Mouse (Mus musculus) bone marrow, adult 2 months (tissue): ENCODE measurements at regions not wholly inside any gene's neighbourhood (a gene's known extent, or its start where the extent isn't known, plus 50 kb on each side); places are given as distances from the start of the nearest gene placed in this dataset.
A peak's percentile ranks its signal among the peaks of the same experiment; 100 is the strongest.
"Not testable (repeated sequence)": the region's sequence is repeated elsewhere in the genome, so short reads cannot be mapped to it uniquely, and the experiment has no call there.

Experiments used
- H3K27ac ChIP-seq: fragments of 200-500 bp; 2 replicates; pipeline ENCODE4 v1.5.1; 2012; ENCODE audit warnings: low read depth, mild to moderate bottlenecking, control low read depth, inconsistent platforms, low read length; ENCODE audit not compliant: control insufficient read depth, poor library complexity, insufficient read depth
- H3K4me1 ChIP-seq: fragments of 200-500 bp; 2 replicates; pipeline ENCODE4 v1.6.1; 2011; ENCODE audit warnings: low read length; ENCODE audit not compliant: control insufficient read depth, insufficient read depth
- H3K4me3 ChIP-seq: fragments of 200-500 bp; replicated peaks from 2 replicates; pipeline ENCODE3; 2011; ENCODE audit warnings: mild to moderate bottlenecking, low read depth, low read length, control low read depth; ENCODE audit not compliant: control insufficient read depth
- CTCF ChIP-seq: fragments of 200-500 bp; IDR thresholded peaks from 2 replicates; pipeline ENCODE4 v1.5.1; 2011; ENCODE audit warnings: low read length, control low read depth; ENCODE audit not compliant: control insufficient read depth, insufficient read depth
- POLR2A ChIP-seq: fragments of 200-500 bp; IDR thresholded peaks from 2 replicates; pipeline ENCODE4 v1.6.1; 2011; ENCODE audit warnings: low read depth, mild to moderate bottlenecking, control low read depth, low read length, borderline replicate concordance; ENCODE audit not compliant: control insufficient read depth
- WGBS: fragments of 180-500 bp; shearing (Covaris S2); methylation state at CpG from one replicate; pipeline ENCODE4 v1.1.7; 2018; 5-methylcytosine and 5-hydroxymethylcytosine counted together

DNA sequence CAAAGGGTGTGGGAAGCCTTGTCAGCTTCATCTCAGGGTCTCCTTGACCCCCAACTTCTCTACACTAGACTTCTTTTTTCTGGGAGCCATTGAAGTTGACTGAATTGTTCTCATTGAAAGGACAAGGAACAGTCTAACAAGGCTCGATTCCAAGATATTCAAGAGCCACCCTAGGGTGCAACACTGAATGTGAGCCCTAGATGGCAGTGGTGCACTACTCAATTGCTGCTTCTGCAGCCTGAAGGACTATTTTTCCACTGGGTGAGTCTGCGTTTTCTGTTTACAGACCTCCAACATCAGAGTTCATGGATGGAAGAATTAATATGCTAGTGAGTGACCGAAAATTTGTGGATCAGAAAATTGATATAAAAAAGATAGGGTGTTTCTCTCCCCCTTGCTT lies 161.5 kb downstream of the Hpcal1 start:
- H3K27ac ChIP-seq, H3K4me3 ChIP-seq, H3K4me1 ChIP-seq: not testable (repeated sequence)
- WGBS = 29% methylated on average over 3 of the region's 3 CpGs
- 0 out of 2 replicates have a peak, but pooled peaks have one; percentile 5 for TF ChIP-seq CTCF

DNA sequence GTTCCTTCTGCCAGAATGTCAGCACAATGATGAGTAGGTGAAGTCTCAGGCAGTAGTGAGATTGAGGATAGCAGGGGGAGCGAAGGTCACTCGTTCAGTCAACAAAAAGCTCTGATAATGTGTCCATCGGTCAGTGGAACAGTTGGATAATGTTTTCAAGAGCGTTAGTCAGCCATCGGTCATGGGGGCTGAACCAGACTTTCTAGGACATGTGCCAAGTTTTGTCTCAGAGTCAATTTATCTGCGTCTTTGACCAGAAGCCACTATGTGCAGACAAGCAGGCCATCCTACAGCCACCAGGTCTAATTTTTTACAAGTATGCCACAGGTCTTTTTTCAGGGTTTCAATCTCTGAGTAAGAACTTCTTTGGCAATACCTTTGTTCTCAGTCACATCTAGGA lies 181.8 kb downstream of the Hpcal1 start:
- H3K27ac ChIP-seq, H3K4me1 ChIP-seq, H3K4me3 ChIP-seq: not testable (repeated sequence)
- WGBS = 68% methylated on average over 6 of the region's 6 CpGs

GRCm38 (mm10) chr12:17881371-17882116 lies 190.9 kb downstream of the Hpcal1 start:
- under 1% methylated on average over 59 of the region's 59 CpGs for WGBS
- Histone ChIP-seq H3K4me3 (peak overlapping the region; percentile 76), H3K4me1 (no peaks in the 10 kb centered on the region; the same call in 1 of the 2 replicates), H3K27ac (peak overlapping the region; percentile 76; the same call in 1 of the 2 replicates)
- TF ChIP-seq POLR2A = peak; percentile 32; the same call in 1 of the 2 replicates
- peak; percentile 38 for TF ChIP-seq CTCF

DNA sequence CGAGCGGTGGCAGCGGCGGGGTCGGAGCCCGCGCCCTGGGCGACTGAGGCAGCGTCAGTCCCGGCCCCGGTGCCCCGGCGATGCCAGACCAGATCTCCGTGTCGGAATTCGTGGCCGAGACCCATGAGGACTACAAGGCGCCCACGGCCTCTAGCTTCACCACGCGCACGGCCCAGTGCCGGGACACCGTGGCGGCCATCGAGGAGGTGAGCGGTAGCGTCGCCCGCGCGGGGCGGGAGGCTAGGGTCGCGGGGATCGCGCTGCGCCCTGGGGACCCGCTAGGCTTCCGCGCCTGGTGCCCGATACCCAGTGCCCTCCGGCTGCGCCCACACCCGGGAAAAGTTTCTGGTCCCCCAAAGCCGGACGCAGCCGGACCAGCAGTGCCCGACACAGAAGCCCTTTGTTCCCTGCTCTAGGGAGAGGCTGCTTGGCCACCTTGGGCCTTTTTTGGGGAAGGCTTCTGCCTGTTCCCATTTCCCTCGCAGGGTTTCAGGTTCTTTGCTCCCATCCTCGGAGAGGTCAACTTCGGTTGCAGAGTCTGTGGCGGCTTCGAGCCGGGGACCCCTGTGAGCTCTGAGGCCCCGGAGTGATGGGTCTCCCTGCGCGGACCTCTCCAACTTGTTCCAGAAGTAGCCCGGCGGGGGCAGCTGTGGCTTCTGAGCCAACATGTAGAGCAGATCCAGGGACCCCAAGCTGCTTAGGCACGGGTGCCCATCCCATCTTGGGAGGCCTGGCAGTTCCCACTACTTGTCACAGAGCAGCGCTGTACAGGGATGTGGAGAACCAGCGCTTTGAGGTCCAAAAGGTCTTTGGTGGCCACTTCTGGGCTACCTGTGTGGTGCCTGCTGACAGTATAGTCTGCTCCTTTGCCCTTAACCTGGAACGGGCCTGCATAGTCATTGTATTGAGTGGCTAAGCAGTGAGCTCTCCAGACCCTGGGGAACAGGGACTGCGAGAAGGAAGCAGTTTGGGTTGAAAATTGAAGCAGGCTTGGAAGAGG lies 191.8 kb downstream of the Hpcal1 start:
- Histone ChIP-seq H3K4me3 (peak overlapping the region; percentile 76), H3K27ac (peak overlapping the region; percentile 76; the same call in 1 of the 2 replicates)
- 3% methylated on average over 65 of the region's 65 CpGs for WGBS
- 0 out of 2 replicates have a peak, but pooled peaks have one; percentile 0 for TF ChIP-seq POLR2A
- not testable (repeated sequence) for H3K4me1 ChIP-seq

DNA sequence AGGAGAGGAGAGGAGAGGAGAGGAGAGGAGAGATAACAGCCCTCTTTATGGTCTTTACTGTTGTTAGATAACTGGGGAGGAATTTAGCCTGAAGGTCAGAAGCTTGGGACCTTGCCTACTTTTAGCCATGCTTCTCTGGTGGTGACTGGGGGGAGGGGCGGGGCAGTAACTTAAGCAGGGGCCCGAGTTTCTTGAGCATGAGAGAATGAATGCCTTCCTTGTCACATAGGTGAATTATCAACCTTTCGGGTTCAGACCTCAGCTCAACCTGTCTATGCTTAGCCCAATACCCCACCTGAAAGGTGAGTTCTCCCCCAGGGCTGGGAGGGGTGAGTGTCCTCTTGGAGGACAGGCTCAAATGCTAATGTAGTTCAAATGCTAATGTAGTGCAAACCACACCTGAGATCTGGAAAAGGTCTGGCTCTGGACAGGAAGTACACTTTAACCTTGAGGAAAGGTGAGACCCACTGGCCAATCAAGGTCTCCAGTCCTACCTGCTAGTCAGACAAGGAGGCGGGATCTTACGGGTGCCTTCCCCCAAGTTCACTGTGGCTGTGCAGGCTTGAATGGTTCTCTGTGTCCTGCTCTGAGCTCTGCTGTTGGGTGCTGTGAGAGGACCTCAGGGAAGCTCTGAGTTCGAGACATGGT lies 201.1 kb downstream of the Hpcal1 start:
- H3K4me1 ChIP-seq, H3K4me3 ChIP-seq, H3K27ac ChIP-seq: not testable (repeated sequence)
- 84% methylated on average over 6 of the region's 6 CpGs for WGBS

- H3K4me1 ChIP-seq, H3K4me3 ChIP-seq, H3K27ac ChIP-seq: not testable (repeated sequence)
- 89% methylated on average over 3 of the region's 3 CpGs for WGBS
These were observed 222.4 kb downstream of the Hpcal1 start for GRCm38 (mm10) chr12:17913058-17913457.
